Mouse (Mus musculus): Measurements from ENCODE around the gene Il34. TPM values are rescaled to one million over a fixed set of nuclear protein-coding genes. Genes with fewer than 3 reads are reported as not detected.

Il34 gene
- 3.0 and 3.2 TPM in 2 replicates for polyA plus RNA-seq (2015; fragmentation: Nextera tagmentation; extraction: Ambion mirVana)

DNA sequence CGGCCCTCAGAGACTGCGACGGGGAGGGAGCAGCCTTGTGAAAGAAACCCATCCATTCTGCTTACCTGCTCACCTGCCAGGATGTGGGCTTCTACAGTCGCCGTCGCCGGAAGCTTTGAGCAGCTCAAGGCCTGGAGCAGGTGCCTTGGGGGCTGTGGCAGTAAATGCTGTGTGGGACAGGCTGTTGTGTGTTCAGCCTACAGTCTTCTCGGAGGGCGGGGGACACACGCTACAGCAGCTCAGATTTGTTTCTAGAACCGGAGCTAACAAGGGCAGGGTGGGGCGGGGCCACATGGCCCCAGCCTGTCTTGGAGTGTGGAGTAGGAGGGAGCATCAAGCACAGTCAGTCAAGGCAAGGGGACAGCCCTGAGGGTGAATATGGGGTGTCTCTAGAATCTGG is at the start of gene Il34:
Gene Il34, minus strand, starts transcription at position 256 of the 400 bp plus-strand sequence.
- no peaks in the 10 kb centered on the region for H3K9me3 ChIP-seq (ENCODE audit: low read length)
- H3K4me1 ChIP-seq (ENCODE audit: insufficient read depth, low read length), result peaks cover 22% of the 10 kb centered on the region
- H3K4me2 ChIP-seq (replicated peaks; ENCODE audit: low read depth, low read length), result peak within 1 kb of the TSS; percentile 39
- peak within 1 kb of the TSS; percentile 25; the same call in 1 of the 2 replicates for H3K27ac ChIP-seq (ENCODE audit: low read length)
- peaks cover 13% of the 10 kb centered on the region for H3K36me3 ChIP-seq (ENCODE audit: insufficient read depth, low read length)
- WGBS, result 30% methylated on average over 12 of the region's 12 CpGs
- H3K9ac ChIP-seq (replicated peaks; ENCODE audit: low read length), result peak within 1 kb of the TSS; percentile 36
- no peak within 1 kb of the TSS for H3K4me3 ChIP-seq (ENCODE audit: low read length)
- H3K27me3 ChIP-seq (ENCODE audit: insufficient read depth, low read length), result no peaks in the 10 kb centered on the region
- ATAC-seq (ENCODE audit: low FRiP score, low TSS enrichment), result peak; percentile 39

DNA sequence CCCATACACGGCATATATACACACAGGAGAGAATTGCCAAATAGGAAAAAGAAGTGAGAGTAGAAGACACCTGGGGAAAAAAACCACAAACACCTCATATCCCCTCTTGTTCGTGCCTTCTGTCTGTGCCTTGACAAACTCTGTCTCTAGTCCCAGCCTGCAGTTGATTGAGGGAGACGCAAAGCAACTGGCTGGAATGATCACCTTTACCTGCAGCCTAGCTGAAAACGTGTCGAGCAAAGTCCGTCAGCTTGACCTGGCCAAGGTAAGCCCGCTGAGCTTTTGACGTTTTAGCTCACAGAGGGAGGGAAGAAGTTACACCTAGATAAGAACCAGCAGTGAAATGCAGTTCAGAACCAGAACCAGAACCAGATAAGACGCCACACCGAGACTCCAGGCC is 45.5 kb upstream of the Il34 start:
- peaks cover 53% of the 10 kb centered on the region for H3K36me3 ChIP-seq (ENCODE audit: insufficient read depth, low read length)
- H3K4me3 ChIP-seq (ENCODE audit: low read length), result no peak overlapping the region
- H3K27me3 ChIP-seq (ENCODE audit: insufficient read depth, low read length), result no peaks in the 10 kb centered on the region
- peaks cover 7% of the 10 kb centered on the region for H3K4me1 ChIP-seq (ENCODE audit: insufficient read depth, low read length)
- H3K9me3 ChIP-seq (ENCODE audit: low read length), result no peaks in the 10 kb centered on the region
- ATAC-seq (ENCODE audit: low FRiP score, low TSS enrichment), result no peak
- no peak overlapping the region for H3K27ac ChIP-seq (ENCODE audit: low read length)
- H3K9ac ChIP-seq (replicated peaks; ENCODE audit: low read length), result no peak overlapping the region
- WGBS, result 93% methylated on average over 10 of the region's 10 CpGs
- H3K4me2 ChIP-seq (replicated peaks; ENCODE audit: low read depth, low read length), result no peak overlapping the region

DNA sequence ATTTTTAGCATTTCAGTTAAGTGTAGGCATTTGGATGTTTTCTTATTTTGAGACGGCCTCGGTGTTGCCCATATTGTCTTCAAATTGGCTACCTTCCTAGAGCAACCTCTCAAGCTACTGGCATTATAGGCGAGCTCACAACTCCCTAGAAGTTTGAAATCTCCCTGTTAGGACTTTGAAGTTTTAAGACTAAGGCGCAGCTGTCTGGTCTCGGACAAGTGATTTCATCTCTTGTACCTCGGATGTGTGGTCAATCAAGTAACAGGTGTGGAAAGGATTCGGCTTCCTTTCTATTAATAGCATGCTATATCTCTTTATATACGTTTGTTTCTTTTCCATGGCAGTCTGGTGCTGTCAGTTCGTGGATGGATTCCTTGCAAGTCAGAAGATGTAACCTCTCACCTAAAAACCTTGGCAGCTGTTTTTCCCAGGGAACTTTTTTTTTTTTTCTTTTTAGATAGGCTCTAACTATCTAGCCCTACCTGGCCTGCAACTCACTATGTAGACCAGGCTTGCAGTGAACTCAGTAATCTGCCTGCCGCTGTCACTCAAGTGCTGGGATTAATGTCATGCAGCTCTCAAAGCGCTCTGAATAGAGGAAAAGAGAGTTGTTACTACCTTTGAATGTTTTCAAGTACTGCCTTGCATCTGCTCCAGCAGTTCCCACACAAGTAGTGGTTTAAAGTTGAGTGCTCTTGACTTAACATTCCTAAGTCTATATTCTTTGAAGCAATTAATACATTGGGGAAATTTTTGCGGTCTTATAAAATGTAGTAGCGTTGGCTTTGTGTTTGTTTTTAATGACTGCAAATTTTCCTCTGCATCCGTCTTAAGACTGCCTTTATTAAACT is 42.1 kb upstream of the Il34 start:
- Histone ChIP-seq H3K27me3 (ENCODE audit: insufficient read depth, low read length) (no peaks in the 10 kb centered on the region), H3K4me1 (ENCODE audit: insufficient read depth, low read length) (peaks cover 12% of the 10 kb centered on the region), H3K4me3 (ENCODE audit: low read length) (peak overlapping the region; percentile 93), H3K4me2 (replicated peaks; ENCODE audit: low read depth, low read length) (peak overlapping the region; percentile 65), H3K27ac (ENCODE audit: low read length) (no peak overlapping the region), H3K36me3 (ENCODE audit: insufficient read depth, low read length) (peaks cover 45% of the 10 kb centered on the region), H3K9ac (replicated peaks; ENCODE audit: low read length) (peak overlapping the region; percentile 90), H3K9me3 (ENCODE audit: low read length) (no peaks in the 10 kb centered on the region)
- 53% methylated on average over 14 of the region's 14 CpGs for WGBS
- ATAC-seq (ENCODE audit: low FRiP score, low TSS enrichment), result no peak

DNA sequence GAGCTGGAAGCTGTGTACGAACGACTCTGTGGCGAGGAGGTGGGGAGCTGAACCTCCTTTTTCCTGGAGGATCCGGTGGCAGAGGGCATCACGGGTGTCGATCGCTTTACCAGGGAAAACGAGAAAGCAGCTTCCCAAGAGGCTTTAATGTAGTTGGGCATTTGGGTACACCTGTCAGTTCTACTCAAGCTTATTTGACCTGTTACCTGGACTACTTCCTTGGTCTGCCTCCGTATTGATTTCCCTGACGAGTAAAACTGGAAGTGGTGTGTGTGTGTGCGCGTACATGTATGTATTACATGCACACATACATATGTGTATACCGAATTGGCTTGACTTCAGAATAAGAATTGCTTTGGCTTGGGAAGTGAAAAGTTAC is 41.4 kb upstream of the Il34 start:
- H3K36me3 ChIP-seq (ENCODE audit: insufficient read depth, low read length), result peaks cover 45% of the 10 kb centered on the region
- H3K27me3 ChIP-seq (ENCODE audit: insufficient read depth, low read length), result no peaks in the 10 kb centered on the region
- H3K4me2 ChIP-seq (replicated peaks; ENCODE audit: low read depth, low read length), result peak overlapping the region; percentile 65
- H3K9ac ChIP-seq (replicated peaks; ENCODE audit: low read length), result peak overlapping the region; percentile 90
- peak overlapping the region; percentile 90; the same call in 1 of the 2 replicates for H3K27ac ChIP-seq (ENCODE audit: low read length)
- peaks cover 12% of the 10 kb centered on the region for H3K4me1 ChIP-seq (ENCODE audit: insufficient read depth, low read length)
- WGBS, result 1% methylated on average over 13 of the region's 13 CpGs
- ATAC-seq (ENCODE audit: low FRiP score, low TSS enrichment), result peak; percentile 62
- peak overlapping the region; percentile 93 for H3K4me3 ChIP-seq (ENCODE audit: low read length)
- no peaks in the 10 kb centered on the region for H3K9me3 ChIP-seq (ENCODE audit: low read length)

DNA sequence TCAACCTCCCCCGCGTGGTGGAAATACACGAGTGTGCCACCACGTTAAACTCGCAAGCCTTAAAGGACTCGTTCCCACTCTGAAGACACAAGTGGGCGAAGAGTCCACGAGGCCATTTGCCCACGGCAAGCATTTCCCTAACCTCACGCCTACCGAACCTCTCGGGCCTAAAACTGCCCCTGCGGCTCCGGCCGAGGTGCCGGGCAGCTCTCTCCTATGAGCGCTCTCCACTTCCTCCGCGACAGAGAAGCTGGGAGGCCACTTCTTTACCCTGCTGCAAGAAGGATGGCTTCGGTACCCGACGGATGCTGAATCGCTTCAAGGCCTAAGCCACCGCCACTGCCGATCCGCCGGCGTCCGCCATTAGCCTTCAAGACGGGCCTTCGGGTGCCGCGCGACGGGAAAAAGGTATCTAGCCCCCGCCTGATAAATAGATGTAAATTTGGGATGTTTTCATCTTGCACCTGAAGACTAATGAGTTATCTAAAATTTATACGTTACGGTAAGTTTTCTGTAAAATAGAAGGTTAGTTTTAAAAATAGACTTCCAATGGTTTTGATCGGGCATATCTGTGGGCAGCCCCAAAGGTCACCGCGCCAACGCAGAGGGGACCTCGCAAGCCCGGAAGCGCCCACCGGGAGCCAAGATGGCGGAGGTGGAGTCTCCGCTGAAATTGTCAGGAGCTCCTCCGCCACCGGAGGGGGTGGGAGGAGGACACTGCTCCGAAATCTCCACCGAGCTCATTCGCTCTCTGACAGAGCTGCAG is 40.9 kb upstream of the Il34 start, which contains the start of the genes Cog4 and Sf3b3:
Gene Cog4, plus strand, starts transcription at position 196 of the 766 bp plus-strand sequence.
Gene Sf3b3, minus strand, starts transcription at position 383 of the 766 bp plus-strand sequence.
- H3K27me3 ChIP-seq (ENCODE audit: insufficient read depth, low read length), result no peaks in the 10 kb centered on the region
- peak; percentile 89 for ATAC-seq (ENCODE audit: low FRiP score, low TSS enrichment)
- H3K9ac ChIP-seq (replicated peaks; ENCODE audit: low read length), result peak within 1 kb of the TSS; percentile 97
- peak within 1 kb of the TSS; percentile 90 for H3K27ac ChIP-seq (ENCODE audit: low read length)
- peak within 1 kb of the TSS; percentile 93 for H3K4me3 ChIP-seq (ENCODE audit: low read length)
- peaks cover 12% of the 10 kb centered on the region for H3K4me1 ChIP-seq (ENCODE audit: insufficient read depth, low read length)
- WGBS, result under 1% methylated on average over 53 of the region's 53 CpGs
- H3K36me3 ChIP-seq (ENCODE audit: insufficient read depth, low read length), result peaks cover 43% of the 10 kb centered on the region
- H3K4me2 ChIP-seq (replicated peaks; ENCODE audit: low read depth, low read length), result peak within 1 kb of the TSS; percentile 65
- H3K9me3 ChIP-seq (ENCODE audit: low read length), result no peaks in the 10 kb centered on the region

DNA sequence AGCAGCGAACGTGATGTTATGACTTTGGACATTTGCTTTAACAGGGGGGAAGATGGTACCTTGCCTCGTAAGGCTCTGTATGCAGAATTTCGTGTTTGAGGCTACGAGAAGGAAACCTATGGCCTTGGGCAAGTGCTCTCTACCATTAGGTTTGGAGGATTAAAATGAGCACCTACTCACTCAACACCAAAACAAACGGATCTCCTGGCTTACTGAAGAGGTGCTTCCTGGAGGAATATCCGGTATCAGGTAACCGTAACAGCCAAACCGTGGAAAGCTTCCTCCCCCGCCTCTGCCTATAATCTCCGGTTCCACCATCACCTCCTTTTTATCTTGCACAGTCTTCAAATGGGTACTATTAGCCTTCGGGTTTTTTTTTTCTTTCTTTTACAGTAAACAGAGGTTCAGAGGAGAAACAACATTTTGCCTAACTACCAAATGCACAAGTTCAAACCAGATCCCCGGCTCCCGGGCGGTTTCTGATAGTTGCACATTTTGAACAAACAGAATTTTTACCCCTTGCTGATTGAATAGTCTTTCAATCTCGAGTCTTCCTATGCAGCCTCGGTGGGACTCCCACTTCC is 40.2 kb upstream of the Il34 start:
- no peaks in the 10 kb centered on the region for H3K9me3 ChIP-seq (ENCODE audit: low read length)
- H3K4me1 ChIP-seq (ENCODE audit: insufficient read depth, low read length), result peaks cover 12% of the 10 kb centered on the region
- 3% methylated on average over 17 of the region's 17 CpGs for WGBS
- H3K36me3 ChIP-seq (ENCODE audit: insufficient read depth, low read length), result peaks cover 45% of the 10 kb centered on the region
- H3K27me3 ChIP-seq (ENCODE audit: insufficient read depth, low read length), result no peaks in the 10 kb centered on the region
- no peak for ATAC-seq (ENCODE audit: low FRiP score, low TSS enrichment)
- peak overlapping the region; percentile 90 for H3K27ac ChIP-seq (ENCODE audit: low read length)
- H3K9ac ChIP-seq (replicated peaks; ENCODE audit: low read length), result peak overlapping the region; percentile 97
- H3K4me3 ChIP-seq (ENCODE audit: low read length), result peak overlapping the region; percentile 93
- H3K4me2 ChIP-seq (replicated peaks; ENCODE audit: low read depth, low read length), result peak overlapping the region; percentile 65

DNA sequence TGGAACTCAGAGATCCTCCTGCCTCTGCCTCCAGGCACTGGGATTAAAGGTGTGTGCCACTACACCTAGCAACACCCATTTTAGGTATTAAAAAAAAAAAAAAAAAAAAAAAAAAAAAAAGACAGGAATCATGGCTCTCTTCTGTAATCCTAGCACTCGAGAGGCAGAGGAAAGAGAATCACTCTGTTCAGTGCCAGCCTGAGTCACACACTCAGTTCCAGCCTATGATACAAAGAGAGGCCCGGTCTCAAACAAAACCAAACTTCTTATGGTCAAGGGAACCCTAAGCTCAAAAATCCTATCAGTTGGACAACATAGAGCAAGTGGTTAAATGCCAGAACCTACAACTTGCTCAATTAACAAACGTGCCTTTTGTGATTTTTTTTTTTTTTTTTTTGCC is 39.2 kb upstream of the Il34 start:
- Histone ChIP-seq H3K9me3 (ENCODE audit: low read length) (no peaks in the 10 kb centered on the region), H3K4me3 (ENCODE audit: low read length) (peak overlapping the region; percentile 93; the same call in 1 of the 2 replicates), H3K4me2 (replicated peaks; ENCODE audit: low read depth, low read length) (peak overlapping the region; percentile 65), H3K27ac (ENCODE audit: low read length) (no peak overlapping the region), H3K9ac (replicated peaks; ENCODE audit: low read length) (no peak overlapping the region), H3K27me3 (ENCODE audit: insufficient read depth, low read length) (no peaks in the 10 kb centered on the region), H3K4me1 (ENCODE audit: insufficient read depth, low read length) (peaks cover 12% of the 10 kb centered on the region), H3K36me3 (ENCODE audit: insufficient read depth, low read length) (peaks cover 41% of the 10 kb centered on the region)
- 62% methylated on average over 3 of the region's 3 CpGs for WGBS
- no peak for ATAC-seq (ENCODE audit: low FRiP score, low TSS enrichment)

DNA sequence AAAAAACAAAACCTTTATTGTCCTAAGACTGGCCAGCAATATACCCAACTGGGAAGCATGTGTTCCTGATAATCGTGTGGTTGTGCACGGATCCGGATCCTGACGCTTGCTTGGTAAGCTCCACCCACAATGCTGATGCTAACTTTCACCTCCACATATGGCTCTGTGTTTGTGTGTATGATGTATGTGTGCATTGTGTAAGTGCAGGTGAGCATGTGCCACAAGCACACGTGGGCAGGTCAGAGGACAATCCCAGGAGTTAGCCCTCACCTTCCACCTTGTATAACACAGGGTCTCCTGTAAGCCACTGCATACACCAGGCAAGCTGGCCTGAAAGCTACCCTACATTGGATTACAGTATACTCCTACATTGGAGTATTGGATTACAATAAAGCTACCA is 37.5 kb upstream of the Il34 start:
- WGBS, result 81% methylated on average over 5 of the region's 5 CpGs
- no peak overlapping the region for H3K4me2 ChIP-seq (replicated peaks; ENCODE audit: low read depth, low read length)
- H3K4me3 ChIP-seq (ENCODE audit: low read length), result no peak overlapping the region
- H3K27ac ChIP-seq (ENCODE audit: low read length), result no peak overlapping the region
- H3K36me3 ChIP-seq (ENCODE audit: insufficient read depth, low read length), result peaks cover 53% of the 10 kb centered on the region
- no peak for ATAC-seq (ENCODE audit: low FRiP score, low TSS enrichment)
- H3K4me1 ChIP-seq (ENCODE audit: insufficient read depth, low read length), result peaks cover 12% of the 10 kb centered on the region
- H3K9me3 ChIP-seq (ENCODE audit: low read length), result no peaks in the 10 kb centered on the region
- no peaks in the 10 kb centered on the region for H3K27me3 ChIP-seq (ENCODE audit: insufficient read depth, low read length)
- H3K9ac ChIP-seq (replicated peaks; ENCODE audit: low read length), result no peak overlapping the region

DNA sequence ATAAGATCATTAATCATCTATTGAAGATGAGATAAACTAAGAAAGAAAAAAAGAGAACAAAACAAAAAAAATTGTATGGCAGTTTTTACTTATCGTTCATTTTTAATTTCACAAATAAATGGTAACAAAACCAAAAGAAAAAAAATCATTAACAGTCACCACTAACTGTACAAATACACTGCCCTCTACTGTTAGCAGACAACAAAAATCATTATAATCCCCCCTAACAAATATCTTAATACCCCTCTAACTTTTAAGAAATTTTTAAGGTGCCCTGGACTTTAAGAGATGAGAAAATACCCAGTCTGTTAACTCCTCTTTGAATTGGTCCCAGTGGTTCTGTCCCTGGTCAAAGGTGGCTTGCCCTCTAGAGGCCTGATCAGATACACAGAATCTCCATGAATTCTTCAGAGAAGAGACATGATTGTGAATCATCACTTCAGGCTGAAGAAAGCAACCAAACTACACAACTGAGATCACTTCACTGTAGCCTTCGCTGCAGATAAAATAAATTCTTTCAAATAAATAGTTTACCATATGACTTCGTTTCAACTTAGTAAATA is 36.4 kb upstream of the Il34 start:
- no peak overlapping the region for H3K9ac ChIP-seq (replicated peaks; ENCODE audit: low read length)
- no peak for ATAC-seq (ENCODE audit: low FRiP score, low TSS enrichment)
- H3K4me3 ChIP-seq (ENCODE audit: low read length), result no peak overlapping the region
- peaks cover 64% of the 10 kb centered on the region for H3K36me3 ChIP-seq (ENCODE audit: insufficient read depth, low read length)
- WGBS, result 91% methylated on average over 3 of the region's 3 CpGs
- H3K27ac ChIP-seq (ENCODE audit: low read length), result no peak overlapping the region
- H3K9me3 ChIP-seq (ENCODE audit: low read length), result no peaks in the 10 kb centered on the region
- H3K4me2 ChIP-seq (replicated peaks; ENCODE audit: low read depth, low read length), result no peak overlapping the region
- peaks cover 5% of the 10 kb centered on the region for H3K4me1 ChIP-seq (ENCODE audit: insufficient read depth, low read length)
- H3K27me3 ChIP-seq (ENCODE audit: insufficient read depth, low read length), result no peaks in the 10 kb centered on the region
